Mouse (Mus musculus): ENCODE measurements around the gene Itgb4.

- TF ChIP-seq POLR2AphosphoS2 (IDR thresholded peaks at IDR 0.05; ENCODE audit: insufficient read length, low read depth) (no peak), MAX (IDR thresholded peaks at IDR 0.05; ENCODE audit: low read depth) (no peak), POLR2A (IDR thresholded peaks at IDR 0.05; ENCODE audit: insufficient read length, low read depth) (no peak), USF1 (IDR thresholded peaks at IDR 0.05; ENCODE audit: low read depth) (no peak), E2F4 (IDR thresholded peaks at IDR 0.05; ENCODE audit: insufficient read depth) (no peak), TCF12 (IDR thresholded peaks at IDR 0.05; ENCODE audit: insufficient read depth, poor library complexity, severe bottlenecking) (no peak)
Observed at GRCm38 (mm10) chr11:115950719-115951118, 23.8 kb upstream of the Itgb4 start.

Data from myocyte (in vitro differentiated cells).